8 mouse cellular contexts compared by ENCODE assay signal in genomic region chr5:106801886-106802798, GRCm38 (mm10).
DNase-seq lines count a peak whose midpoint lies in the region; ATAC-seq and TF ChIP-seq lines count a peak whose summit lies in the region.

No protein-coding gene starts in this region.

- ATAC-seq in Patski, result peak; percentile 78
- peak; percentile 59 for ATAC-seq in hindbrain, embryonic 12.5 days (ENCODE audit: low FRiP score)
- ATAC-seq in lung, postnatal 0 days, result peak; percentile 76

- in situ Hi-C loops in Patski (cut with MboI; ENCODE audit: low pct_unique_long_range_greater_than_20kb), result loop anchor here (5.0 to 10.0 kb wide), 2 partner anchors 340 to 437 kb away; no protein-coding TSS in a partner anchor

- DNase-seq in Patski (ENCODE audit: low read depth, low spot score), result no peak
- peak; percentile 91 to 94 for DNase-seq in cerebellum, postnatal 25 days
- DNase-seq in frontal cortex, postnatal 14 days (ENCODE audit: low spot score in 2 of 2), result peak; percentile 78 to 87
- peak; percentile 94 for DNase-seq in layer of hippocampus, postnatal 10 days (ENCODE audit: low spot score in 2 of 2)
- peak; percentile 90 for DNase-seq in lung, postnatal 0 days (ENCODE audit: low spot score)
- peak; percentile 83 for DNase-seq in ovary, postnatal 36 days (ENCODE audit: low spot score)
- peak; percentile 89 for DNase-seq in thymus, postnatal 14 days

- H3K4me2 ChIP-seq in hindbrain, embryonic 12.5 days (replicated peaks), result peak overlapping the region; percentile 57
- H3K4me2 ChIP-seq in lung, postnatal 0 days (replicated peaks; ENCODE audit: low read depth, low read length), result peak overlapping the region; percentile 41

- no peaks in the 10 kb centered on the region for H3K36me3 ChIP-seq in hindbrain, embryonic 12.5 days
- no peaks in the 10 kb centered on the region for H3K36me3 ChIP-seq in lung, postnatal 0 days (ENCODE audit: insufficient read depth, low read length)

- 0 out of 2 replicates have a peak overlapping the region, but pooled peaks have one; percentile 23 for H3K9ac ChIP-seq in hindbrain, embryonic 12.5 days
- no peak overlapping the region for H3K9ac ChIP-seq in lung, postnatal 0 days (replicated peaks; ENCODE audit: low read depth)

- no peaks in the 10 kb centered on the region for H3K27me3 ChIP-seq in Patski
- peaks cover 7% of the 10 kb centered on the region for H3K27me3 ChIP-seq in hindbrain, embryonic 12.5 days
- no peaks in the 10 kb centered on the region for H3K27me3 ChIP-seq in lung, postnatal 0 days (replicated peaks; ENCODE audit: insufficient read depth, low read length)

- WGBS in hindbrain, embryonic 12.5 days, result 6% methylated on average over 32 of the region's 32 CpGs
- WGBS in lung, postnatal 0 days, result 6% methylated on average over 32 of the region's 32 CpGs

- no peak overlapping the region for H3K27ac ChIP-seq in hindbrain, embryonic 12.5 days
- H3K27ac ChIP-seq in lung, postnatal 0 days (ENCODE audit: low read length), result no peak overlapping the region

- TF ChIP-seq CTCF in Patski (IDR thresholded peaks at IDR 0.05), result peak; percentile 98
- peak; percentile 97 for TF ChIP-seq CTCF in lung, postnatal 0 days (IDR thresholded peaks at IDR 0.05)

- POLR2A ChIA-PET in Patski (lab: Charles Lee), result no interaction called here

- peak overlapping the region; percentile 25 for H3K4me3 ChIP-seq in hindbrain, embryonic 12.5 days
- 0 out of 2 replicates have a peak overlapping the region, but pooled peaks have one; percentile 8 for H3K4me3 ChIP-seq in lung, postnatal 0 days (ENCODE audit: low read depth, low read length)

- CTCF ChIA-PET in Patski (lab: Charles Lee), result interaction anchor here (0.8 to 1.8 kb wide), 8 partner anchors 9 to 114 kb away, joined by 3 to 6 read pairs (median 4); no protein-coding TSS in a partner anchor

- no peaks in the 10 kb centered on the region for H3K9me3 ChIP-seq in hindbrain, embryonic 12.5 days (replicated peaks)
- no peaks in the 10 kb centered on the region for H3K9me3 ChIP-seq in lung, postnatal 0 days (ENCODE audit: low read length)

- TF ChIP-seq EP300 in lung, postnatal 0 days (IDR thresholded peaks at IDR 0.05), result no peak

- H3K4me1 ChIP-seq in hindbrain, embryonic 12.5 days, result peaks cover 9% of the 10 kb centered on the region
- H3K4me1 ChIP-seq in lung, postnatal 0 days (ENCODE audit: insufficient read depth, low read depth, low read length), result no peaks in the 10 kb centered on the region; the same call in 1 of the 2 replicates
